Mouse (Mus musculus) frontal cortex, postnatal 36 days (tissue): ENCODE results near the gene Ucp1.

ENCODE experiments used
- DNase-seq, 2 experiments: peaks; one replicate each; pipeline ENCODE4 v3.0.0; 2022; ENCODE audit warnings: low spot score in 2 of 2

Gene Ucp1

GRCm38 (mm10) chr8:83331899-83332697 lies 41.9 kb downstream of the Ucp1 start, which contains the start of gene Elmod2:
TSS of gene Elmod2 (minus strand) at chr8:83332486.
- peak; percentile 96 to 97 for DNase-seq

- no peak for DNase-seq
Observed at GRCm38 (mm10) chr8:83332864-83333263, 42.7 kb downstream of the Ucp1 start.

- DNase-seq = no peak
Observed at GRCm38 (mm10) chr8:83342076-83342475, 51.9 kb downstream of the Ucp1 start.

GRCm38 (mm10) chr8:83342693-83343092 lies 52.5 kb downstream of the Ucp1 start:
- DNase-seq = peak in 1 of 2 experiments; percentile 23
